Mouse (Mus musculus): ENCODE data around the gene Gdnf. TPM values are rescaled to one million over a fixed set of nuclear protein-coding genes. Genes with fewer than 3 reads are reported as not detected.
A peak's percentile ranks its signal among the peaks of the same experiment; 100 is the strongest.

Gdnf gene
- polyA plus RNA-seq, 1 experiment = 2.8 TPM

GRCm38 (mm10) chr15:7838060-7838920, 27.6 kb downstream of the Gdnf start:
- no peak overlapping the region for H3ac ChIP-seq (ENCODE audit: control insufficient read depth, insufficient read length)
- H3K4me2 ChIP-seq (ENCODE audit: low read depth) = peak overlapping the region; percentile 84
- H3K27me3 ChIP-seq (ENCODE audit: control insufficient read depth, insufficient read depth, insufficient read length) = no peaks in the 10 kb centered on the region
- peak; percentile 94 for TF ChIP-seq USF1 (IDR thresholded peaks at IDR 0.05; ENCODE audit: low read depth)
- TF ChIP-seq CEBPB (IDR thresholded peaks at IDR 0.05; ENCODE audit: insufficient read depth, poor library complexity, severe bottlenecking) = peak; percentile 58; the same call in 1 of the 2 replicates
- no peak for TF ChIP-seq POLR2A (IDR thresholded peaks at IDR 0.05; ENCODE audit: insufficient read length, low read depth)
- no peak for TF ChIP-seq TCF3 (IDR thresholded peaks at IDR 0.05; ENCODE audit: insufficient read length, low read depth)
- peak; percentile 64 for TF ChIP-seq SRF (IDR thresholded peaks at IDR 0.05; ENCODE audit: control insufficient read depth, insufficient read length, low read depth)
- peak; percentile 27 for TF ChIP-seq POLR2AphosphoS2 (IDR thresholded peaks at IDR 0.05; ENCODE audit: insufficient read length, low read depth)
- no peak for TF ChIP-seq TCF12 (IDR thresholded peaks at IDR 0.05; ENCODE audit: insufficient read depth, poor library complexity, severe bottlenecking)
- TF ChIP-seq E2F4 (IDR thresholded peaks at IDR 0.05; ENCODE audit: insufficient read depth) = no peak
- TF ChIP-seq MYOG (IDR thresholded peaks at IDR 0.05; ENCODE audit: control insufficient read depth in 1 of 3, insufficient read depth in 1 of 3, insufficient read length in 2 of 3, low read depth in 2 of 3) = peak in 1 of 3 experiments; percentile 34
- TF ChIP-seq MYOD1 (IDR thresholded peaks at IDR 0.05; ENCODE audit: control insufficient read depth in 1 of 3, insufficient read length in 2 of 3, low read depth in 2 of 3) = peak in 2 of 3 experiments; percentile 20 to 22
- TF ChIP-seq MAX (IDR thresholded peaks at IDR 0.05; ENCODE audit: low read depth) = peak; percentile 23
- TF ChIP-seq REST (IDR thresholded peaks at IDR 0.05; ENCODE audit: insufficient read depth, insufficient read length) = no peak
- no peak overlapping the region for H3K4me3 ChIP-seq
- H3K79me2 ChIP-seq (ENCODE audit: control insufficient read depth, insufficient read depth) = no peaks in the 10 kb centered on the region
- H3K36me3 ChIP-seq (ENCODE audit: control insufficient read depth, insufficient read depth) = peaks cover 5% of the 10 kb centered on the region

DNA sequence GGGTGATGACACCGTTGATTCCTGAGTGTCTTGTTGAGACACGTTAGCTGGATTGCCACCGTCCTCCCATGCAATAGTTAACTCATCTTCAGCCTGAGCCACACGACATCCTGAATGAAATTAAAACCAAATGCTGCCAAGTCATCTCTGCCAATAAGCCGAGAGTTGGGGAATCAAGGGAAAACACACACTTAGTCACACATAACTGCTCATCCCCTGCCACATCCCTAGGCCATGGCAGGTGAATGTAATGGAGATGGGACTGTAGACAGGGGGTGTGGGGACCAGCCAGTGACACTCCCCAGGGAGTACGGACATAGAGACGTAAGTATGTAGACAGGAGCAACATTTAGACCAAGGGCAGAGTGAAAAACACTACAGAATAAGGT, 28.3 kb downstream of the Gdnf start:
- Histone ChIP-seq H3K4me2 (ENCODE audit: low read depth) (peak overlapping the region; percentile 84), H3K36me3 (ENCODE audit: control insufficient read depth, insufficient read depth) (peaks cover 4% of the 10 kb centered on the region), H3ac (ENCODE audit: control insufficient read depth, insufficient read length) (no peak overlapping the region), H3K4me3 (no peak overlapping the region), H3K79me2 (ENCODE audit: control insufficient read depth, insufficient read depth) (no peaks in the 10 kb centered on the region), H3K27me3 (ENCODE audit: control insufficient read depth, insufficient read depth, insufficient read length) (no peaks in the 10 kb centered on the region)
- TF ChIP-seq TCF12 (IDR thresholded peaks at IDR 0.05; ENCODE audit: insufficient read depth, poor library complexity, severe bottlenecking) (no peak), CEBPB (IDR thresholded peaks at IDR 0.05; ENCODE audit: insufficient read depth, poor library complexity, severe bottlenecking) (0 out of 2 replicates have a peak, but pooled peaks have one; percentile 0), E2F4 (IDR thresholded peaks at IDR 0.05; ENCODE audit: insufficient read depth) (no peak), REST (IDR thresholded peaks at IDR 0.05; ENCODE audit: insufficient read depth, insufficient read length) (no peak), POLR2A (IDR thresholded peaks at IDR 0.05; ENCODE audit: insufficient read length, low read depth) (no peak), MYOG (IDR thresholded peaks at IDR 0.05; ENCODE audit: control insufficient read depth in 1 of 3, insufficient read depth in 1 of 3, insufficient read length in 2 of 3, low read depth in 2 of 3) (no peak), USF1 (IDR thresholded peaks at IDR 0.05; ENCODE audit: low read depth) (no peak), MAX (IDR thresholded peaks at IDR 0.05; ENCODE audit: low read depth) (no peak), POLR2AphosphoS2 (IDR thresholded peaks at IDR 0.05; ENCODE audit: insufficient read length, low read depth) (peak; percentile 26), MYOD1 (IDR thresholded peaks at IDR 0.05; ENCODE audit: control insufficient read depth in 1 of 3, insufficient read length in 2 of 3, low read depth in 2 of 3) (peak in 2 of 3 experiments; percentile 20 to 53), TCF3 (IDR thresholded peaks at IDR 0.05; ENCODE audit: insufficient read length, low read depth) (no peak)

DNA sequence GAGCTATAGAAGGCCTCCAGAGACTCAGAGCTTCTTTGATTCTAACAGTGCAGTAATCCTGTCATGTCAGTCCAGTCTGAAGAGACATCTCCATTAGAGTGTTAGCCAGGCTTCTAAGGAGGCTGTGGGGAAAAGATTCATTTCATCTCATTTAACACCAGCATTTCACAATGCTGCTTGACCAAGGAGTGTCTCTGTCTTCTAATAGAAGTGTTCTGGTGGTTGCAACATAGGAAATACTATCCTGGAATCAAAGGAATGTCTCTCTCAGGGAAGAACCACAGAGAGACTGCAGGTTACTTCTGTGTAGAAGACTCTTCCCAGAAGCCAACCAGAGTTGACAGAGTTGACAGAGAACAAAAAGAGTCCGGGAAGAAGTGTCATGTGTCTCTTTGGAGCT, 31.0 kb downstream of the Gdnf start:
- Histone ChIP-seq H3K4me3 (no peak overlapping the region), H3ac (ENCODE audit: control insufficient read depth, insufficient read length) (no peak overlapping the region), H3K27me3 (ENCODE audit: control insufficient read depth, insufficient read depth, insufficient read length) (no peaks in the 10 kb centered on the region), H3K79me2 (ENCODE audit: control insufficient read depth, insufficient read depth) (no peaks in the 10 kb centered on the region), H3K4me2 (ENCODE audit: low read depth) (no peak overlapping the region), H3K36me3 (ENCODE audit: control insufficient read depth, insufficient read depth) (no peaks in the 10 kb centered on the region)
- TF ChIP-seq CEBPB (IDR thresholded peaks at IDR 0.05; ENCODE audit: insufficient read depth, poor library complexity, severe bottlenecking) (peak; percentile 60; the same call in 1 of the 2 replicates), TCF3 (IDR thresholded peaks at IDR 0.05; ENCODE audit: insufficient read length, low read depth) (no peak)

DNA sequence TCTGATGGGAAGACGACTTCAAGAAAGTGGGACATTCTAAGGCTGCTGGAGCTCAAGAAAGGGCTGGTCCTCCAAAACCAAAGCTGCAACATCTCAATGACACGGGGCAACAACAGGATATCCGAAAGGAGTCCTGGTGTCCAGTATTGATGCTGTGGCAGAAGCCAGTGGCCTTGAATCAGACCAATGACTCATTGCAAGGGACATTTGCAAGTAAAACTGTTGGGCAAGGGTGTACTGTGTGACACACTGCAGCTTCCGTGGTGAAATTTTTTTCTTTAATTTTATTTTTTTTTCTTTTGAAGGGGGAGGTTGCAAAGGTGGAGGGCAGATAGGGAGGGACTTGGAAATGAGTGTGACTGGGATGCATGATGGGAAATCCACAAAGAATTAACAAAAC, 31.8 kb downstream of the Gdnf start:
- Histone ChIP-seq H3K36me3 (ENCODE audit: control insufficient read depth, insufficient read depth) (no peaks in the 10 kb centered on the region), H3K4me2 (ENCODE audit: low read depth) (no peak overlapping the region), H3K4me3 (no peak overlapping the region), H3K27me3 (ENCODE audit: control insufficient read depth, insufficient read depth, insufficient read length) (no peaks in the 10 kb centered on the region), H3ac (ENCODE audit: control insufficient read depth, insufficient read length) (no peak overlapping the region), H3K79me2 (ENCODE audit: control insufficient read depth, insufficient read depth) (no peaks in the 10 kb centered on the region)
- TF ChIP-seq USF1 (IDR thresholded peaks at IDR 0.05; ENCODE audit: low read depth) = no peak
- TF ChIP-seq MYOD1 (IDR thresholded peaks at IDR 0.05; ENCODE audit: control insufficient read depth in 1 of 3, insufficient read length in 2 of 3, low read depth in 2 of 3) = no peak
- TF ChIP-seq REST (IDR thresholded peaks at IDR 0.05; ENCODE audit: insufficient read depth, insufficient read length) = no peak
- TF ChIP-seq POLR2A (IDR thresholded peaks at IDR 0.05; ENCODE audit: insufficient read length, low read depth) = no peak
- no peak for TF ChIP-seq MYOG (IDR thresholded peaks at IDR 0.05; ENCODE audit: control insufficient read depth in 1 of 3, insufficient read depth in 1 of 3, insufficient read length in 2 of 3, low read depth in 2 of 3)
- TF ChIP-seq MAX (IDR thresholded peaks at IDR 0.05; ENCODE audit: low read depth) = no peak
- no peak for TF ChIP-seq SRF (IDR thresholded peaks at IDR 0.05; ENCODE audit: control insufficient read depth, insufficient read length, low read depth)
- TF ChIP-seq POLR2AphosphoS2 (IDR thresholded peaks at IDR 0.05; ENCODE audit: insufficient read length, low read depth) = no peak

DNA sequence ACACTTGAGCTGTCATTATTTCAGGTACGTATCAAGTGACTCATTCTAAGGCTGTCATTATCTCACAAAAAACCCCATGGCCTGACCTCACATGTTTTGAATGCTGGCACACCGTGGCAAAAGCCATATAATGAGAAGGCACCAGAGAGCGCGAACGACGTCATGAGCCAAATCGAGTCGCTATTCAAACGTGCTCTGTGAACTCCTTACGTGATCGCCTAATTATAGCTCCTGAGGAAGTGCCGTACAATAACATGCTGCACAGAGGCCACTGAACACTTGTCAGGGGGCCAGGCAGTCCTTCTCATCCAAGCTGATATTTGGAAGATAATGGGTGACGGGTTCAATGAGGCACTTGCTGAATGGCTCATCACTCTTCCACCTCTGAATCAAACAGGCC, 46.8 kb downstream of the Gdnf start:
- H3K79me2 ChIP-seq (ENCODE audit: control insufficient read depth, insufficient read depth) = no peaks in the 10 kb centered on the region
- TF ChIP-seq E2F4 (IDR thresholded peaks at IDR 0.05; ENCODE audit: insufficient read depth) (no peak), POLR2AphosphoS2 (IDR thresholded peaks at IDR 0.05; ENCODE audit: insufficient read length, low read depth) (no peak), TCF12 (IDR thresholded peaks at IDR 0.05; ENCODE audit: insufficient read depth, poor library complexity, severe bottlenecking) (no peak), MYOG (IDR thresholded peaks at IDR 0.05; ENCODE audit: control insufficient read depth in 1 of 3, insufficient read depth in 1 of 3, insufficient read length in 2 of 3, low read depth in 2 of 3) (no peak), SRF (IDR thresholded peaks at IDR 0.05; ENCODE audit: control insufficient read depth, insufficient read length, low read depth) (no peak), MAX (IDR thresholded peaks at IDR 0.05; ENCODE audit: low read depth) (no peak), REST (IDR thresholded peaks at IDR 0.05; ENCODE audit: insufficient read depth, insufficient read length) (no peak), USF1 (IDR thresholded peaks at IDR 0.05; ENCODE audit: low read depth) (no peak)
- H3K4me3 ChIP-seq = no peak overlapping the region
- H3ac ChIP-seq (ENCODE audit: control insufficient read depth, insufficient read length) = no peak overlapping the region
- no peaks in the 10 kb centered on the region for H3K36me3 ChIP-seq (ENCODE audit: control insufficient read depth, insufficient read depth)
- no peaks in the 10 kb centered on the region for H3K27me3 ChIP-seq (ENCODE audit: control insufficient read depth, insufficient read depth, insufficient read length)
- H3K4me2 ChIP-seq (ENCODE audit: low read depth) = no peak overlapping the region
